Mouse (Mus musculus) heart, embryonic 13.5 days (tissue): Measurements from ENCODE around the gene Gm13288. TPM values are rescaled to one million over a fixed set of nuclear protein-coding genes. Genes with fewer than 3 reads are reported as not detected.
"Not testable (repeated sequence)": the region's sequence is repeated elsewhere in the genome, so short reads cannot be mapped to it uniquely, and the experiment has no call there.

Experiments
- ATAC-seq: fragments of 200-750 bp; cut with Nextera tagmentation; 2 replicates; pipeline ENCODE4 v1.8.0; 2017; ENCODE audit warnings: moderate TSS enrichment; ENCODE audit not compliant: insufficient number of reproducible peaks, low FRiP score, low TSS enrichment; ENCODE audit errors: extremely low read depth
- H3K27ac ChIP-seq: fragments of 300-500 bp; sonication (generic); replicated peaks from 2 replicates; pipeline ENCODE4 v1.5.1; 2015; ENCODE audit warnings: moderate library complexity, mild to moderate bottlenecking, inconsistent platforms
- H3K27me3 ChIP-seq: fragments of 300-500 bp; sonication (generic); replicated peaks from 2 replicates; pipeline ENCODE4 v1.6.1; 2015; ENCODE audit warnings: mild to moderate bottlenecking, inconsistent platforms
- H3K36me3 ChIP-seq: fragments of 300-500 bp; sonication (generic); 2 replicates; pipeline ENCODE4 v1.6.1; 2015; ENCODE audit warnings: mild to moderate bottlenecking, inconsistent platforms
- H3K4me1 ChIP-seq: fragments of 300-500 bp; sonication (generic); 2 replicates; pipeline ENCODE4 v1.6.1; 2015; ENCODE audit warnings: inconsistent platforms
- H3K4me2 ChIP-seq: fragments of 300-500 bp; sonication (generic); 2 replicates; pipeline ENCODE4 v1.6.1; 2015; ENCODE audit warnings: inconsistent platforms, mild to moderate bottlenecking, moderate library complexity
- H3K4me3 ChIP-seq: fragments of 300-500 bp; sonication (generic); 2 replicates; pipeline ENCODE4 v1.5.1; 2015; ENCODE audit warnings: moderate library complexity, mild to moderate bottlenecking, inconsistent platforms
- H3K9ac ChIP-seq: fragments of 300-500 bp; sonication (generic); 2 replicates; pipeline ENCODE4 v1.6.1; 2015; ENCODE audit warnings: inconsistent platforms, mild to moderate bottlenecking, moderate library complexity
- H3K9me3 ChIP-seq: fragments of 300-500 bp; sonication (generic); 2 replicates; pipeline ENCODE4 v1.6.1; 2016; ENCODE audit warnings: inconsistent platforms
- WGBS: fragments of 180-500 bp; shearing (Covaris S2); methylation state at CpG from one replicate; pipeline ENCODE4 v1.1.7; 2015; ENCODE audit warnings: mixed read lengths; 5-methylcytosine and 5-hydroxymethylcytosine counted together
- polyA plus RNA-seq: library from polyadenylated mRNA; unstranded; fragments of >200 nt; fragmentation: Nextera tagmentation; extraction: Ambion mirVana; gene quantifications from 2 replicates; pipeline ENCODE4 v1.2.1, GENCODE M21; 2015

The Gm13288 gene
- not detected in 2 replicates for polyA plus RNA-seq

DNA sequence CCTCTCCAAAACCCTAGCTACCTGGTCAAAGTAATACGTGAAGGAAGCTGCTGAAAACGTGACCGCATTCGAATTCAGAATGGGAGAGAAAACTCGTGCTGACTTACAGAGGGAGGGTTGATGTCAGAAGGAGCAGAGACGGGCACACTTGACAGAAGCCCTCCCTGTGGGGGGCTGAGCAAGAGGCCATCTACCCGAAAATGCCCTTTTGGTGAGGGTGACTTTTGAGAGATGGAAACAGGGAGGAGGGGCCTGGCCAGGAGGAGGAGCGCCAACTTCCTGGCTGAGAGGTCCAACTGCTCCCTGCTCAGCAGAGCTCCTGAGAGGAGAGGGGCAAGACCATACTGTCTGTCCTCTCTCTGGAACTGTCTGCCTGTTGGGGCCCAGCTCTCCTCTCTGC, at the start of gene Gm13288:
Gm13288 (plus strand) TSS at position 301 of the 400 bp plus-strand sequence.
- H3K4me2 ChIP-seq = 0 out of 2 replicates have a peak within 1 kb of the TSS, but pooled peaks have one; percentile 36
- H3K9ac ChIP-seq, H3K4me1 ChIP-seq, H3K27ac ChIP-seq, H3K36me3 ChIP-seq, ATAC-seq, H3K9me3 ChIP-seq: not testable (repeated sequence)
- no CpG with 5 or more reads among the region's 8 CpGs for WGBS
- H3K4me3 ChIP-seq = peak within 1 kb of the TSS; percentile 30
- H3K27me3 ChIP-seq = peaks cover 15% of the 10 kb centered on the region

DNA sequence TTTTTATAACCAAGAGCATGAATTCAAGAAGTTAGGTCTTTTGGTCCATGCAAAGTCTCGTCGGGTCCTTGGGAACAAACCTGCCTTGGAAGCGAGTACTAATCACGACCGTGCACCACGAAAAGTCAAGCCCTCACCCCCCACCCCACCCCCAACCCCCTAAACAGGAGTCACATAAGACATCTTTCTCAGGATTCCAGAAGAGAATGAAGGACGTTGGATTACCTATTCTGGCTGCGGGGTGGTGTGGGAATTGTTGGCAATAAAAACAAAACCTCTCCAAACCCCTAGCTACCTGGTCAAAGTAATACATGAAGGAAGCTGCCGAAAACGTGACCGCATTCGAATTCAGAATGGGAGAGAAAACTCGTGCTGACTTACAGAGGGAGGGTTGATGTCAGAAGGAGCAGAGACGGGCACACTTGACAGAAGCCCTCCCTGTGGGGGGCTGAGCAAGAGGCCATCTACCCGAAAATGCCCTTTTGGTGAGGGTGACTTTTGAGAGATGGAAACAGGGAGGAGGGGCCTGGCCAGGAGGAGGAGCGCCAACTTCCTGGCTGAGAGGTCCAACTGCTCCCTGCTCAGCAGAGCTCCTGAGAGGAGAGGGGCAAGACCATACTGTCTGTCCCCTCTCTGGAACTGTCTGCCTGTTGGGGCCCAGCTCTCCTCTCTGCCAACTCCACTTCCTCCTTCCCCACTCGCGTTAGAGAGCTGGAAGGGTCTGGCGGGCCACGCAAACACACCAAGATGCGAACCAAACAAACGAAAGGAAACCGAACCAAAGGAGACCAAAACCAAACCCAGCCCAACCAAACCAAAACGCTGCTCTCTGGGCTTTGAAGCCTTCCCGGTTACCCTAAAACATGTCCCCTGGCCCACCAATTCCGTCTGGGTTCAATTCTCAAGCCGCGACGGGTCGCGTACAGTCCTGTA, 48.5 kb upstream of the Gm13288 start:
- H3K4me1 ChIP-seq = peaks cover 15% of the 10 kb centered on the region
- H3K4me2 ChIP-seq = peak overlapping the region; percentile 77
- WGBS = 9% methylated on average over 29 of the region's 31 CpGs
- H3K9ac ChIP-seq = peak overlapping the region; percentile 89
- peak overlapping the region; percentile 95 for H3K27ac ChIP-seq
- not testable (repeated sequence) for H3K27me3 ChIP-seq, ATAC-seq, H3K36me3 ChIP-seq, H3K9me3 ChIP-seq
- H3K4me3 ChIP-seq = peak overlapping the region; percentile 60

DNA sequence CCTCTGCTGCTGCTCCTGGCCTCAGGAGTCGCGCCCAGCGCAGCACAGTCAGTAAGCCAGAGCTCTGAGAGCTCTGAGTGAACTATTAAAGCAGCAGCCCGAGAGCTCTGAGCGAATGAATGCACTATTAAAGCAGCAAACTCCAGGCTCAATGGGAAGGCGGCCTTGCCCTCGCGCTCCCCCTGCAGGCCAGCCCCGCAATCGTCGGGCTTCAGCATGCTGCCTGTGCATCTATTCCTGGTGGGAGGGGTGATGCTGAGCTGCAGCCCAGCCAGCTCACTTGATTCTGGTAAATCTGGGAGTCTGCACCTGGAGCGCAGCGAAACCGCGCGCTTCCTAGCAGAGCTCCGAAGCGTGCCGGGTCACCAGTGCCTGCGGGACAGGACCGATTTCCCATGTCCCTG, 47.7 kb upstream of the Gm13288 start:
- Histone ChIP-seq H3K27ac (peak overlapping the region; percentile 95), H3K9ac (peak overlapping the region; percentile 89; the same call in 1 of the 2 replicates), H3K4me1 (peaks cover 15% of the 10 kb centered on the region), H3K4me2 (peak overlapping the region; percentile 77), H3K4me3 (peak overlapping the region; percentile 60)
- under 1% methylated on average over 21 of the region's 21 CpGs for WGBS
- ATAC-seq = peak; percentile 97
- not testable (repeated sequence) for H3K36me3 ChIP-seq, H3K27me3 ChIP-seq, H3K9me3 ChIP-seq

DNA sequence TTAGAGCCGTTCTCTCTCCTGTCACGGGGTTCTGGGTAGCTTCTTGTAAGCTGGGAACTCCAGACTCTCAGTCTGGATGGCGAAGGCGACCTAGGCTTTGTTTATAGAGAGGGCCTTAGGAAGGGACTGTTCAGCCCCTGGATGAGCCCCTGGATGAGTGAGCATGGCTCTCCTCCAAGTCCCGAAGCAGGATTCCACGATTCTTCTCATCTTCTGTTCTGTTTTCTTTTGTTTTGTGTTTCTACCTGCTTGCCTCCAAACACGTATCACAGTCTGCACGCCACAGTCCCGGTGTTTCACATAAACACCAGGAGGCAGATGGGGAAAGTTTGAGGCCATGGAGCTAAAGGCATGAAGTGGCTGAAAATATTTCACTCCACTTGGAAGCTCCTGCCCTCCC, 46.6 kb upstream of the Gm13288 start:
- not testable (repeated sequence) for H3K27me3 ChIP-seq, H3K4me2 ChIP-seq, H3K4me3 ChIP-seq, H3K27ac ChIP-seq, H3K9me3 ChIP-seq, H3K36me3 ChIP-seq, H3K9ac ChIP-seq, ATAC-seq
- peaks cover 15% of the 10 kb centered on the region for H3K4me1 ChIP-seq
- WGBS = 77% methylated on average over 9 of the region's 9 CpGs

DNA sequence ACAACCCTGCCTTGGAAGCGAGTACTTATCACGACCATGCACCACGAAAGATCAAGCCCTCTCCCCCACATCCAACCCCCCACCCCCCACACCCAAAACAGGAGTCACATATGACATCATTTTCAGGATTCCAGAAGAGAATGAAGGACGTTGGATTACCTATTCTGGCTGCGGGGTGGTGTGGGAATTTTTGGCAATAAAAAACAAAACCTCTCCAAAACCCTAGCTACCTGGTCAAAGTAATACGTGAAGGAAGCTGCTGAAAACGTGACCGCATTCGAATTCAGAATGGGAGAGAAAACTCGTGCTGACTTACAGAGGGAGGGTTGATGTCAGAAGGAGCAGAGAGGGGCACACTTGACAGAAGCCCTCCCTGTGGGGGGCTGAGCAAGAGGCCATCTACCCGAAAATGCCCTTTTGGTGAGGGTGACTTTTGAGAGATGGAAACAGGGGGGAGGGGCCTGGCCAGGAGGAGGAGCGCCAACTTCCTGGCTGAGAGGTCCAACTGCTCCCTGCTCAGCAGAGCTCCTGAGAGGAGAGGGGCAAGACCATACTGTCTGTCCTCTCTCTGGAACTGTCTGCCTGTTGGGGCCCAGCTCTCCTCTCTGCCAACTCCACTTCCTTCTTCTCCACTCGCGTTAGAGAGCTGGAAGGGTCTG, 45.6 kb upstream of the Gm13288 start, which contains the start of gene Gm13283:
Gm13283 (plus strand) TSS at position 510 of the 659 bp plus-strand sequence.
- H3K9me3 ChIP-seq, H3K36me3 ChIP-seq, ATAC-seq, H3K27me3 ChIP-seq: not testable (repeated sequence)
- H3K9ac ChIP-seq = peak within 1 kb of the TSS; percentile 73; the same call in 1 of the 2 replicates
- H3K27ac ChIP-seq = peak within 1 kb of the TSS; percentile 65
- H3K4me2 ChIP-seq = peak within 1 kb of the TSS; percentile 56
- peak within 1 kb of the TSS; percentile 44 for H3K4me3 ChIP-seq
- H3K4me1 ChIP-seq = peaks cover 15% of the 10 kb centered on the region
- 20% methylated on average over 10 of the region's 14 CpGs for WGBS

DNA sequence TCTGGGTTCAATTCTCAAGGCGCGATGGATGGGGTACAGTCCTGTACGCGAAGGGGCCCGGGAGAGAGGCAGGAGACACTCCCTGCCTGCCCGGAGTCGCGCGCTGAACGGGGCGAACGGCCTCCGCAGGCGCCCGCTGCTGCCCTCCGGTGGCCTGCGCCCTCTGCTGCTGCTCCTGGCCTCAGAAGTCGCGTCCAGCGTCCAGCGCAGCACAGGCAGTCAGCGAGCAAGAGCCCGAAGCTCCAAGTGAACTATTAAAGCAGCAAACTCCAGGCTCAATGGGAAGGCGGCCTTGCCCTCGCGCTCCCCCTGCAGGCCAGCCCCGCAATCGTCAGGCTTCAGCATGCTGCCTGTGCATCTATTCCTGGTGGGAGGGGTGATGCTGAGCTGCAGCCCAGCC, 44.9 kb upstream of the Gm13288 start:
- not testable (repeated sequence) for H3K27me3 ChIP-seq, H3K36me3 ChIP-seq, H3K9me3 ChIP-seq, ATAC-seq
- H3K4me2 ChIP-seq = peak overlapping the region; percentile 56
- H3K4me3 ChIP-seq = peak overlapping the region; percentile 44
- peak overlapping the region; percentile 65 for H3K27ac ChIP-seq
- H3K4me1 ChIP-seq = peaks cover 15% of the 10 kb centered on the region
- WGBS = 0% methylated on average over 25 of the region's 28 CpGs
- peak overlapping the region; percentile 73; the same call in 1 of the 2 replicates for H3K9ac ChIP-seq

DNA sequence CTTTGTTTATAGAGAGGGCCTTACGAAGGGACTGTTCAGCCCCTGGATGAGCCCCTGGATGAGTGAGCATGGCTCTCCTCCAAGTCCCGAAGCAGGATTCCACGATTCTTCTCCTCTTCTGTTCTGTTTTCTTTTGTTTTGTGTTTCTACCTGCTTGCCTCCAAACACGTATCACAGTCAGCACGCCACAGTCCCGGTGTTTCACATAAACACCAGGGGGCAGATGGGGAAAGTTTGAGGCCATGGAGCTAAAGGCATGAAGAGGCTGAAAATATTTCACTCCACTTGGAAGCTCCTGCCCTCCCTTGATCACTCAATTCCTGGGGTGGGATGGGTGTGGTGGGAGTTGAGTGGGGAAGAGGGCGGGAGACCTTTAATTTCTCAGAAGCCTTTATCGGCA, 43.6 kb upstream of the Gm13288 start:
- H3K9me3 ChIP-seq, H3K9ac ChIP-seq, H3K4me3 ChIP-seq, H3K36me3 ChIP-seq, ATAC-seq, H3K27ac ChIP-seq, H3K4me2 ChIP-seq, H3K4me1 ChIP-seq, H3K27me3 ChIP-seq: not testable (repeated sequence)
- WGBS = 55% methylated on average over 6 of the region's 8 CpGs

DNA sequence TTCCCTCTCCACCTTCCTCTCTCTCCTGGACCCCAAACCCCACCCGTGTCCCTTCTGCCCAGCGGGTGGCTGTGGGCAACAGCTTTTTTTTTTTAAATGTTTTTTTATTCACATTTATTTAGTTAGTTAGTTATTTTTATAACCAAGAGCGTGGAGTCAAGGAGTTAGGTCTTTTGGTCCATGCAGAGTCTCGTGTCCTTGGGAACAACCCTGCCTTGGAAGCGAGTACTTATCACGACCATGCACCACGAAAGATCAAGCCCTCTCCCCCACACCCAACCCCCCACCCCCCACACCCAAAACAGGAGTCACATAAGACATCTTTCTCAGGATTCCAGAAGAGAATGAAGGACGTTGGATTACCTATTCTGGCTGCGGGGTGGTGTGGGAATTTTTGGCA, 43.0 kb upstream of the Gm13288 start:
- H3K36me3 ChIP-seq, ATAC-seq, H3K9me3 ChIP-seq, H3K4me1 ChIP-seq, H3K4me3 ChIP-seq, H3K9ac ChIP-seq, H3K27me3 ChIP-seq, H3K27ac ChIP-seq: not testable (repeated sequence)
- WGBS = 47% methylated on average over 9 of the region's 9 CpGs
- peak overlapping the region; percentile 60 for H3K4me2 ChIP-seq

DNA sequence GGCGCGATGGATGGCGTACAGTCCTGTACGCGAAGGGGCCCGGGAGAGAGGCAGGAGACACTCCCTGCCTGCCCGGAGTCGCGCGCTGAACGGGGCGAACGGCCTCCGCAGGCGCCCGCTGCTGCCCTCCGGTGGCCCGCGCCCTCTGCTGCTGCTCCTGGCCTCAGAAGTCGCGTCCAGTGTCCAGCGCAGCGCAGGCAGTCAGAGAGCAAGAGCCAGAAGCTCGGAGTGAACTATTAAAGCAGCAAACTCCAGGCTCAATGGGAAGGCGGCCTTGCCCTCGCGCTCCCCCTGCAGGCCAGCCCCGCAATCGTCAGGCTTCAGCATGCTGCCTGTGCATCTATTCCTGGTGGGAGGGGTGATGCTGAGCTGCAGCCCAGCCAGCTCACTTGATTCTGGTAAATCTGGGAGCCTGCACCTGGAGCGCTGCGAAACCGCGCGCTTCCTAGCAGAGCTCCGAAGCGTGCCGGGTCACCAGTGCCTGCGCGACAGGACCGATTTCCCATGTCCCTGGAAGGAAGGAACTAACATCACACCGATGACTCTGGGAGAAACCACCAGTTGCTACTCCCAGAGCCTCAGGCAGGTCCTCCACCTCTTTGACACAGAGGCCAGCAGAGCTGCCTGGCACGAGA, 41.8 kb upstream of the Gm13288 start:
- not testable (repeated sequence) for H3K4me1 ChIP-seq, ATAC-seq, H3K27me3 ChIP-seq, H3K9me3 ChIP-seq, H3K36me3 ChIP-seq
- Histone ChIP-seq H3K9ac (peak overlapping the region; percentile 62), H3K4me2 (peak overlapping the region; percentile 57), H3K27ac (peak overlapping the region; percentile 56), H3K4me3 (peak overlapping the region; percentile 42)
- WGBS = 5% methylated on average over 25 of the region's 42 CpGs

DNA sequence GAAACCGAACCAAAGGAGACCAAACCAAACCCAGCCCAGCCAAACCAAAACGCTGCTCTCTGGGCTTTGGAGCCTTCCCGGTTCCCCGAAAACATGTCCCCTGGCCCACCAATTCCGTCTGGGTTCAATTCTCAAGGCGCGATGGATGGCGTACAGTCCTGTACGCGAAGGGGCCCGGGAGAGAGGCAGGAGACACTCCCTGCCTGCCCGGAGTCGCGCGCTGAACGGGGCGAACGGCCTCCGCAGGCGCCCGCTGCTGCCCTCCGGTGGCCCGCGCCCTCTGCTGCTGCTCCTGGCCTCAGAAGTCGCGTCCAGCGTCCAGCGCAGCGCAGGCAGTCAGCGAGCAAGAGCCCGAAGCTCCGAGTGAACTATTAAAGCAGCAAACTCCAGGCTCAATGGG, 31.8 kb upstream of the Gm13288 start, which contains the start of gene Gm13290:
Gm13290 (plus strand) TSS at position 301 of the 400 bp plus-strand sequence.
- H3K4me2 ChIP-seq, ATAC-seq, H3K9me3 ChIP-seq, H3K27me3 ChIP-seq, H3K9ac ChIP-seq, H3K27ac ChIP-seq, H3K4me3 ChIP-seq, H3K36me3 ChIP-seq, H3K4me1 ChIP-seq: not testable (repeated sequence)
- WGBS = no CpG with 5 or more reads among the region's 32 CpGs

DNA sequence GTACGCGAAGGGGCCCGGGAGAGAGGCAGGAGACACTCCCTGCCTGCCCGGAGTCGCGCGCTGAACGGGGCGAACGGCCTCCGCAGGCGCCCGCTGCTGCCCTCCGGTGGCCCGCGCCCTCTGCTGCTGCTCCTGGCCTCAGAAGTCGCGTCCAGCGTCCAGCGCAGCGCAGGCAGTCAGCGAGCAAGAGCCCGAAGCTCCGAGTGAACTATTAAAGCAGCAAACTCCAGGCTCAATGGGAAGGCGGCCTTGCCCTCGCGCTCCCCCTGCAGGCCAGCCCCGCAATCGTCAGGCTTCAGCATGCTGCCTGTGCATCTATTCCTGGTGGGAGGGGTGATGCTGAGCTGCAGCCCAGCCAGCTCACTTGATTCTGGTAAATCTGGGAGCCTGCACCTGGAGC, 28.7 kb upstream of the Gm13288 start, which contains the start of gene Gm13289:
Gm13289 (plus strand) TSS at position 301 of the 400 bp plus-strand sequence.
- not testable (repeated sequence) for H3K27me3 ChIP-seq, H3K4me3 ChIP-seq, H3K36me3 ChIP-seq, H3K4me2 ChIP-seq, H3K27ac ChIP-seq, ATAC-seq, H3K9ac ChIP-seq, H3K4me1 ChIP-seq, H3K9me3 ChIP-seq
- WGBS = no CpG with 5 or more reads among the region's 29 CpGs
